Mouse (Mus musculus) liver, postnatal 0 days (tissue): ENCODE results near the gene Mydgf. TPM values are rescaled to one million over a fixed set of nuclear protein-coding genes. Genes with fewer than 3 reads are reported as not detected.

Experiments
- ATAC-seq: fragments of 200-750 bp; cut with Nextera tagmentation; 2 replicates; pipeline ENCODE4 v1.8.0; 2017; ENCODE audit warnings: mild to moderate bottlenecking, moderate library complexity
- DNase-seq: peaks from one replicate; pipeline ENCODE4 v3.0.0-alpha.2; 2016
- H3K27ac ChIP-seq: fragments of 300-500 bp; sonication (generic); 2 replicates; pipeline ENCODE4 v1.5.1; 2014; ENCODE audit warnings: antibody characterized with exemption, moderate library complexity, mild to moderate bottlenecking, low read depth
- H3K27me3 ChIP-seq: fragments of 300-500 bp; sonication (generic); 2 replicates; pipeline ENCODE4 v1.6.1; 2014; ENCODE audit warnings: low read length, control low read depth, mixed read lengths; ENCODE audit not compliant: insufficient read depth
- H3K36me3 ChIP-seq: fragments of 300-500 bp; sonication (generic); replicated peaks from 2 replicates; pipeline ENCODE4 v1.6.1; 2014; ENCODE audit warnings: mild to moderate bottlenecking, control low read depth, low read length, moderate library complexity, mixed read lengths; ENCODE audit not compliant: insufficient read depth
- H3K4me1 ChIP-seq: fragments of 300-500 bp; sonication (generic); 2 replicates; pipeline ENCODE4 v1.6.1; 2014; ENCODE audit warnings: antibody characterized with exemption, mild to moderate bottlenecking, control low read depth; ENCODE audit not compliant: insufficient read depth
- H3K4me2 ChIP-seq: fragments of 300-500 bp; sonication (generic); 2 replicates; pipeline ENCODE4 v1.6.1; 2014; ENCODE audit warnings: low read depth, mild to moderate bottlenecking, low read length, moderate library complexity, mixed read lengths
- H3K4me3 ChIP-seq: fragments of 300-500 bp; sonication (generic); 2 replicates; pipeline ENCODE4 v1.5.1; 2014; ENCODE audit warnings: low read depth, low read length
- H3K9ac ChIP-seq: fragments of 300-500 bp; sonication (generic); replicated peaks from 2 replicates; pipeline ENCODE4 v1.6.1; 2014; ENCODE audit warnings: mild to moderate bottlenecking, moderate library complexity
- H3K9me3 ChIP-seq: fragments of 300-500 bp; sonication (generic); 2 replicates; pipeline ENCODE4 v1.6.1; 2016; ENCODE audit warnings: mild to moderate bottlenecking, control low read depth, low read length, mixed read lengths
- CTCF ChIP-seq: sonication (generic); IDR thresholded peaks from 2 replicates; pipeline ENCODE4 v1.5.1; 2016; ENCODE audit warnings: antibody characterized with exemption, low read depth
- EP300 ChIP-seq: IDR thresholded peaks from 2 replicates; pipeline ENCODE4 v1.6.1; 2016; ENCODE audit warnings: antibody characterized with exemption, low read depth, mild to moderate bottlenecking
- WGBS: fragments of 180-500 bp; shearing (Covaris S2); extraction: QIAGEN DNeasy Blood & Tissue Kit; methylation state at CpG from one replicate; pipeline ENCODE4 v1.1.7; 2014; ENCODE audit not compliant: insufficient replicate concordance; 5-methylcytosine and 5-hydroxymethylcytosine counted together
- microRNA-seq: library from miRNA; unstranded; fragments of <30 nt; microRNA quantifications from one replicate; pipeline ENCODE4, GENCODE M21; 2016
- polyA plus RNA-seq: library from polyadenylated mRNA; unstranded; fragments of >200 nt; fragmentation: Nextera tagmentation; extraction: Ambion mirVana; gene quantifications from 2 replicates; pipeline ENCODE4 v1.2.1, GENCODE M21; 2015

Gene Mydgf
- polyA plus RNA-seq, 1 experiment from 2014 or later, result 49.8 TPM

DNA sequence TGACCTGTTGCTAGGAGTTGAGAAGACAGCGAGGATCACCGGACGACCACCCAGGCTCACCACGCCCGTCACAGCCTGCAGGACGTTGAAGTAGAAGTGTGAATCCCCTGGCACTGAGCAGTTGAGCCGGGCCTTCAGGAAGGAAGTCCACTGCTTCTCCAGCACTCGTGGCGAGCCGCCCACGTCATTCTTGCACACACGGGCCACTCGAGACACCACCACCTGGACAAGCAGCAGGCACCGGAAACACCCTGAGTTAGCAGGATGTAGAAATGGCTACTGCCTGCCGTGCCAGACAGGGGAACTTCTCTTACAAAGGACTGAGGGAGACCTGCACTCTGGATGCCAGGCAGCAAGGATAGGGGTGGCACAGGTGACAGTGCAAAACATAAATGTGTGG lies 55.5 kb downstream of the Mydgf start:
- H3K4me1 ChIP-seq, result peaks cover 13% of the 10 kb centered on the region
- no peak overlapping the region for H3K27ac ChIP-seq
- no peak overlapping the region for H3K4me3 ChIP-seq
- no peaks in the 10 kb centered on the region; the same call in 1 of the 2 replicates for H3K9me3 ChIP-seq
- WGBS, result 64% methylated on average over 15 of the region's 15 CpGs
- no peak overlapping the region for H3K4me2 ChIP-seq
- H3K9ac ChIP-seq, result no peak overlapping the region
- H3K27me3 ChIP-seq, result no peaks in the 10 kb centered on the region
- DNase-seq, result peak; percentile 24
- H3K36me3 ChIP-seq, result peaks cover 20% of the 10 kb centered on the region
- TF ChIP-seq EP300 (no peak), CTCF (no peak)
- ATAC-seq, result no peak

DNA sequence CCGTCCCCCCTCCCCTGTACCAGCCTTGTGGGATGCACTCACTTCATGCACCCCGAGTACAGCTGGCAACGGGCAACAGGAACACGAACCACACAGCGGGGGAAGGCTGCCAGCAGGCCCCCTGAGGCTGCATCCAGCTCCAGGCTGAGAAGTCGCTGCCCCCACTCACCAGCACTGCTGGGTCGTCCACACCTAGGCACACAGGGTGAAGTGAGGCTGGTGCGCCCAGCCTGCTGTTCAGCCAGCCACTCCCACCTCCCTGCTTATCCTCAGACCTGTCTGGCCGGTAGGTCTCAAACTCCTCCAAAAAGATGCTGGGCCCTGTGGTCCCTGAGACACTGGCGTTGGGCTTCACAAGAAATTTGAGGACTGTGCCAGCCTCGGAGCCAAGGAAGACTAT lies 57.5 kb downstream of the Mydgf start:
- H3K4me2 ChIP-seq, result no peak overlapping the region
- no peak overlapping the region for H3K27ac ChIP-seq
- no peaks in the 10 kb centered on the region for H3K27me3 ChIP-seq
- WGBS, result 79% methylated on average over 11 of the region's 11 CpGs
- peaks cover 5% of the 10 kb centered on the region; the same call in 1 of the 2 replicates for H3K4me1 ChIP-seq
- peaks cover 18% of the 10 kb centered on the region for H3K36me3 ChIP-seq
- H3K9ac ChIP-seq, result no peak overlapping the region
- DNase-seq, result no peak
- ATAC-seq, result no peak
- TF ChIP-seq CTCF, result no peak
- no peak for TF ChIP-seq EP300
- H3K4me3 ChIP-seq, result no peak overlapping the region
- H3K9me3 ChIP-seq, result no peaks in the 10 kb centered on the region; the same call in 1 of the 2 replicates

Small RNA genes within 50 kb of the gene (microRNA-seq; reads per million reads assigned to microRNA genes)
- gene Gm44397, result not detected

Other genes starting within 250 kb of the Mydgf start
- gene Zfp119b, start 234.4 kb downstream of the Mydgf start, polyA plus RNA-seq, result 3.8 and 4.4 TPM in 2 replicates
- 10.0 and 10.5 TPM in 2 replicates for gene Ebi3, start 231.3 kb downstream of the Mydgf start, polyA plus RNA-seq
- 6.3 and 7.1 TPM in 2 replicates for gene Yju2, start 224.8 kb downstream of the Mydgf start, polyA plus RNA-seq
- gene Shd, start 213.5 kb downstream of the Mydgf start, polyA plus RNA-seq, result 0.26 and 0.34 TPM in 2 replicates
- not detected in 2 replicates for gene Fsd1, start 197.4 kb downstream of the Mydgf start, polyA plus RNA-seq
- 14.3 and 16.8 TPM in 2 replicates for gene Stap2, start 178.3 kb downstream of the Mydgf start, polyA plus RNA-seq
- gene Mpnd, start 178.2 kb downstream of the Mydgf start, polyA plus RNA-seq, result 17.5 and 23.9 TPM in 2 replicates
- gene Sh3gl1, start 147.3 kb downstream of the Mydgf start, polyA plus RNA-seq, result 35.9 and 37.1 TPM in 2 replicates
- gene Chaf1a, start 143.5 kb downstream of the Mydgf start, polyA plus RNA-seq, result 4.9 and 6.5 TPM in 2 replicates
- 19.1 and 20.5 TPM in 2 replicates for gene Ubxn6, start 108.9 kb downstream of the Mydgf start, polyA plus RNA-seq
- 24.8 and 27.7 TPM in 2 replicates for gene Hdgfl2, start 104.3 kb downstream of the Mydgf start, polyA plus RNA-seq
- 0.12 and 0.24 TPM in 2 replicates for gene Plin4, start 74.1 kb downstream of the Mydgf start, polyA plus RNA-seq
- 57.3 and 58.4 TPM in 2 replicates for gene Plin5, start 66.3 kb downstream of the Mydgf start, polyA plus RNA-seq
- gene Lrg1, start 61.9 kb downstream of the Mydgf start, polyA plus RNA-seq, result 256 and 269 TPM in 2 replicates
- gene Sema6b, start 43.6 kb downstream of the Mydgf start, polyA plus RNA-seq, result 0.56 and 0.62 TPM in 2 replicates
- gene Tnfaip8l1, start 21.4 kb downstream of the Mydgf start, polyA plus RNA-seq, result 2.8 and 3.3 TPM in 2 replicates
- 10.2 and 12.1 TPM in 2 replicates for gene Dpp9, start 35.0 kb upstream of the Mydgf start, polyA plus RNA-seq
- gene Fem1a, start 72.9 kb upstream of the Mydgf start, polyA plus RNA-seq, result 5.1 and 5.2 TPM in 2 replicates
- gene Ticam1, start 92.9 kb upstream of the Mydgf start, polyA plus RNA-seq, result 2.6 and 3.1 TPM in 2 replicates
- gene Plin3, start 109.0 kb upstream of the Mydgf start, polyA plus RNA-seq, result 25.8 and 26.8 TPM in 2 replicates
- not detected in 2 replicates for gene Arrdc5, start 116.4 kb upstream of the Mydgf start, polyA plus RNA-seq
- gene Uhrf1, start 119.4 kb upstream of the Mydgf start, polyA plus RNA-seq, result 37.8 and 43.5 TPM in 2 replicates
- 5.0 and 5.8 TPM in 2 replicates for gene Kdm4b, start 142.1 kb upstream of the Mydgf start, polyA plus RNA-seq